Mouse (Mus musculus) lung, embryonic 14.5 days (tissue): ENCODE results near the gene Cep19. TPM values are rescaled to one million over a fixed set of nuclear protein-coding genes. Genes with fewer than 3 reads are reported as not detected.
"Not testable (repeated sequence)": the region's sequence is repeated elsewhere in the genome, so short reads cannot be mapped to it uniquely, and the experiment has no call there.

Source experiments
- ATAC-seq: fragments of 200-750 bp; cut with Nextera tagmentation; 2 replicates; pipeline ENCODE4 v1.8.0; 2017; ENCODE audit warnings: mild to moderate bottlenecking, moderate TSS enrichment, moderate library complexity; ENCODE audit not compliant: insufficient read depth
- DNase-seq: peaks from one replicate; pipeline ENCODE4 v3.0.0-alpha.2; 2015
- H3K27ac ChIP-seq: fragments of 300-500 bp; sonication (generic); 2 replicates; pipeline ENCODE4 v1.5.1; 2014; ENCODE audit warnings: low read depth, mild to moderate bottlenecking, moderate library complexity
- H3K27me3 ChIP-seq: fragments of 300-500 bp; sonication (generic); 2 replicates; pipeline ENCODE4 v1.6.1; 2014; ENCODE audit warnings: low read length, control low read depth; ENCODE audit not compliant: insufficient read depth
- H3K36me3 ChIP-seq: fragments of 300-500 bp; sonication (generic); 2 replicates; pipeline ENCODE4 v1.6.1; 2014; ENCODE audit warnings: control low read depth; ENCODE audit not compliant: insufficient read depth
- H3K4me1 ChIP-seq: fragments of 300-500 bp; sonication (generic); 2 replicates; pipeline ENCODE4 v1.6.1; 2014; ENCODE audit warnings: antibody characterized with exemption, control low read depth; ENCODE audit not compliant: insufficient read depth
- H3K4me2 ChIP-seq: fragments of 300-500 bp; sonication (generic); 2 replicates; pipeline ENCODE4 v1.6.1; 2014; ENCODE audit warnings: mild to moderate bottlenecking
- H3K4me3 ChIP-seq: fragments of 300-500 bp; sonication (generic); 2 replicates; pipeline ENCODE4 v1.5.1; 2014; ENCODE audit warnings: low read depth, low read length
- H3K9ac ChIP-seq: fragments of 300-500 bp; sonication (generic); 2 replicates; pipeline ENCODE4 v1.6.1; 2014
- H3K9me3 ChIP-seq: fragments of 300-500 bp; sonication (generic); 2 replicates; pipeline ENCODE4 v1.6.1; 2016; ENCODE audit warnings: low read depth, low read length, control low read depth
- CTCF ChIP-seq: IDR thresholded peaks from 2 replicates; pipeline ENCODE4 v1.5.1; 2016; ENCODE audit warnings: antibody characterized with exemption, low read depth
- WGBS: fragments of 180-500 bp; shearing (Covaris S2); extraction: QIAGEN DNeasy Blood & Tissue Kit; methylation state at CpG from one replicate; pipeline ENCODE4 v1.1.7; 2014; 5-methylcytosine and 5-hydroxymethylcytosine counted together
- polyA plus RNA-seq: library from polyadenylated mRNA; unstranded; fragments of >200 nt; fragmentation: Nextera tagmentation; extraction: Ambion mirVana; gene quantifications from 2 replicates; pipeline ENCODE4 v1.2.1, GENCODE M21; 2014

Cep19 gene
- 29.0 and 33.9 TPM in 2 replicates for polyA plus RNA-seq

DNA sequence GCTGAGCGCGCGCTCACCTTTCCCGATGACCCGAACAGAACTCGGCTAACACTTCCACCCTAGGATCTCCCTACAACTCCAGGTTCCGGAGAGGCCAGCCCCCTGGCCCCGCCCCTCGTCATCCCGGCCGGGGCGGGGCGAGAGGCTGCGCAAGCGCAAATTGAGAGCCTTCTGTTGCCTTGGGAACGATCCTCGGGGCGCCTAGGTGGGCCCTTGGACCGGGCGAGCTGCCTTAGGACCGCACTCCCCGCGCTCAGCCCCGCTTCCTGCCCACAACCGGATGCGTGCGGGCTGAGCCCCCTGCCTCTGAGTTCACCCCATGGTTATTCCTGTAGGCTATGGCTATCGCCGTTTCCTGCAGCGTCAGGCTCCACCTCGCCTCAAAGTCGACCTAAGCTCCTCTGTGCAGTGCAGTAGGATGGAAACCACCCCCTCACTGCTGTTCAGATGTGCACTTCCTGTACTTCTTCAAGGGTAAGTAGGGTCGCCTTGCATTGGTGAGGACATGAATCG, at the start of gene Cep19, which contains the start of gene Pigx:
Cep19 (plus strand) TSS at position 163 of the 513 bp plus-strand sequence.
Pigx (minus strand) TSS at position 103 of the 513 bp plus-strand sequence.
- ATAC-seq: peak; percentile 97
- WGBS: under 1% methylated on average over 34 of the region's 34 CpGs
- Histone ChIP-seq H3K9me3 (no peaks in the 10 kb centered on the region), H3K27ac (peak within 1 kb of the TSS; percentile 86), H3K4me3 (peak within 1 kb of the TSS; percentile 88), H3K27me3 (no peaks in the 10 kb centered on the region), H3K4me2 (peak within 1 kb of the TSS; percentile 85), H3K4me1 (no peaks in the 10 kb centered on the region), H3K36me3 (peaks cover 18% of the 10 kb centered on the region), H3K9ac (peak within 1 kb of the TSS; percentile 87)
- no peak for TF ChIP-seq CTCF
- peak; percentile 96 for DNase-seq

DNA sequence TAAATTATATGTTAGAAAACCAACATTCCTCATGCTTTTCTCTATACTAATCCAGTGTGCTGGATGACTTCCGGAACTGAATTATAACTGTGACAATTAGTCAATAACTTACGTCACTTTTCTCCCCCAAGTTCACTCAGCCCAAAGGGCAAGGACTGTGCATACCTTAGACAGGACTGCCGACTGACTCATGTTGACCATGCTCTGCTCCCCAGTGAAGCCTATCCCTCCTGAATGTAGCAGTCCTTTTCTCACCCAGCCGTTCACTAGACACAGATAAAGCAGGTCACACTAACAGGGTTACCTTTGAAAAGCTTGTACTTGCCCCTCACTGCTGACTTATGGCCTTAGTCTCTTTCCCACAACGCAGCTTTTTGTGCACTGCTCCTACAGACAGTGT, 40.8 kb upstream of the Cep19 start:
- Histone ChIP-seq H3K4me3 (no peak overlapping the region), H3K4me1 (no peaks in the 10 kb centered on the region), H3K9me3 (no peaks in the 10 kb centered on the region), H3K4me2 (no peak overlapping the region), H3K9ac (no peak overlapping the region), H3K27ac (no peak overlapping the region), H3K36me3 (no peaks in the 10 kb centered on the region), H3K27me3 (no peaks in the 10 kb centered on the region)
- WGBS: 73% methylated on average over 5 of the region's 5 CpGs
- no peak for TF ChIP-seq CTCF
- no peak for ATAC-seq
- DNase-seq: no peak

DNA sequence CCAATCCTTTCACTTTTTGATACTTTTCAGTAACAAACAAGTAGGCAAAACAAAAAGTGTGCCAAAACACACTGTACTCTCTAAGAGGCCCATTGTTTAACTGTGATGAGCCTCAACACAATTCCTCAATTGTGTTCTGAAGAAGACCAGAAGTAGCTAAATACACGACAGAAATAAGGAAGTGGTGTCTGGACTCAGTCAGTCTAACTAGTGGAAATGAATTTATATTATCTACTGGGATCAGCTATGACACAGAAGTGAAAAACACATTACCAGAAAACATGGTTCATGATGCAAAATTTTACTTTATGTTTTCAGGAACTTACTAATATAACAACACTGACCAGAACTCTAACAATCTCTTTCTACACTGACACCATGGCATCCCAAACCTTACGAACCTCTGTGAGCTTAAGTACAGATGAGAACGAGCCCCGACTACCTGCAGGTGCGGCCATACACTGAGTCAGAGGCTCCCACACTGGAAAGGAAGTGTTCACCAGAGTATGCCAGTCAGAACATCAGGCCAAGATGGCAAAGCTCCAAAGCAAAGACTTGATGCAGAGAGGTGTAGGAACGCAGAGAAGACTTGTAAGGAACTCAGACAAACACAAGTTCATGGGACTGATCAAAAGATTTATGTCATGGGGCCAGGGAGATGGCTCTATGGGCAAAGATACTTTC, 39.6 kb upstream of the Cep19 start:
- TF ChIP-seq CTCF: no peak
- ATAC-seq: no peak
- 68% methylated on average over 6 of the region's 6 CpGs for WGBS
- no peaks in the 10 kb centered on the region for H3K27me3 ChIP-seq
- no peak for DNase-seq
- no peaks in the 10 kb centered on the region for H3K9me3 ChIP-seq
- H3K4me1 ChIP-seq: no peaks in the 10 kb centered on the region
- H3K36me3 ChIP-seq: no peaks in the 10 kb centered on the region
- no peak overlapping the region for H3K9ac ChIP-seq
- no peak overlapping the region for H3K27ac ChIP-seq
- H3K4me2 ChIP-seq: no peak overlapping the region
- no peak overlapping the region for H3K4me3 ChIP-seq

DNA sequence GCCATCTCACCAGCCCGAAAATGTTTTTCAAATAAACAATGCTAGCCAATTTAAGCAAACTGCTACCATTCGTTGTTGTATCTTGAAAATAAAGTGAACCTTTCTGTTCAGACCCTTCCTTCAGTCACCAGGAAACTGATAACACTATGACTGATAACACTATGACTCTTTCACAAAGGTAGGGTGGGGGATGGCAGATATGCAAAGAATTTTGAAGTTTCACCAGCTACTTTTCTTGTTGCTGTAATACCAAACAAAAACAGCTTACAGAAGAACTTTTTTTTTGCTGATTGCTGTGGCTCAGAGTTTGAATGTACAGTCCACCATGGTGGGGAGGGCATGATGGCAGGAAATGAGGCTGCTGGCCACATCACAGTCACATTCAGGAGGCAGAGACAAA, 37.4 kb upstream of the Cep19 start:
- Histone ChIP-seq H3K9me3 (no peaks in the 10 kb centered on the region), H3K36me3 (no peaks in the 10 kb centered on the region), H3K27me3 (no peaks in the 10 kb centered on the region), H3K4me2 (no peak overlapping the region), H3K4me3 (no peak overlapping the region), H3K27ac (no peak overlapping the region), H3K9ac (no peak overlapping the region), H3K4me1 (no peaks in the 10 kb centered on the region)
- no peak for DNase-seq
- no peak for TF ChIP-seq CTCF
- 58% methylated on average over 2 of the region's 2 CpGs for WGBS
- no peak for ATAC-seq

DNA sequence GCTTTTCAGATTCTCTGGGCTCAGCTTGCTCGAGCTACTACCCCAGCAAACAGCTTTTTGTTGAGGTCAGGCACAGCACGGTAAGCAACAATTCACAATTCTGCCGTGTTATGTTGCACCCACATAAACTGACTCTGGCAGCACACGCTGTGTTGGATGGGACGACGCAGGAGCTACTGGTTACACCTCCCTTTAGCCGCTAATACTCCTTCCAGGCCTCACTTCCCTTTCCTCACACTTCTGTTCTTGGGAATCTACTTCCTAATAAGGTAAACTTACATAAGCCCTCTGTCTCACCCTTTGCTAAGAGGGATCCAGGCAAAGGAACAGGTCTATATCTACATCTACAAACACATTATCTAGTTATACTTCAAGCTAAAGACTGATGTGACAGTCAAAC, 35.7 kb upstream of the Cep19 start:
- no peaks in the 10 kb centered on the region for H3K9me3 ChIP-seq
- no peak for DNase-seq
- H3K27ac ChIP-seq: no peak overlapping the region
- H3K4me1 ChIP-seq: no peaks in the 10 kb centered on the region
- H3K9ac ChIP-seq: no peak overlapping the region
- H3K27me3 ChIP-seq: no peaks in the 10 kb centered on the region
- H3K4me3 ChIP-seq: no peak overlapping the region
- WGBS: 61% methylated on average over 7 of the region's 7 CpGs
- ATAC-seq: no peak
- no peak for TF ChIP-seq CTCF
- H3K4me2 ChIP-seq: no peak overlapping the region
- H3K36me3 ChIP-seq: no peaks in the 10 kb centered on the region

DNA sequence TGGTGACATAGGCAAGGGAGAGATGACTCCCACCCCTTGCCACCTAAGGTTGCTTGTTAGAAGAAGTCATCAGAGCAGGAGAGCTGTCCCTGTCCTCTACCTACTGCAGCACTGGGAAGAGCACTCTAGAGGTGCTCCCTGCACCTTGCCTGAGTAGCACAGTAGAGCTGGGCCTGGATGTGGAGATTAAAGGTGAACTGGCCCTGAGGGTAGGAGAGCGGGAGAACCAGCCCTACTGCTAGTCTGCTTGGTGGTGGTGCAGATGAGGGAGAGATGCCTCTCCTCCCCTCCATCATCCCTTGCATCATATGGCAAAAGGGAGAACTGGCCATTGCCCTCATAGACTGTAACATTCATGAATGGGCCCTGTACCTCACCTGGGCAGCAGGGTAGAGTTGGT, 32.7 kb upstream of the Cep19 start:
- Histone ChIP-seq H3K4me2 (no peak overlapping the region), H3K36me3 (no peaks in the 10 kb centered on the region), H3K27me3 (no peaks in the 10 kb centered on the region), H3K9ac (no peak overlapping the region), H3K27ac (no peak overlapping the region), H3K4me1 (no peaks in the 10 kb centered on the region), H3K4me3 (no peak overlapping the region), H3K9me3 (no peaks in the 10 kb centered on the region)
- 94% methylated on average over 1 of the region's 1 CpGs for WGBS
- no peak for TF ChIP-seq CTCF
- no peak for DNase-seq
- ATAC-seq: no peak

DNA sequence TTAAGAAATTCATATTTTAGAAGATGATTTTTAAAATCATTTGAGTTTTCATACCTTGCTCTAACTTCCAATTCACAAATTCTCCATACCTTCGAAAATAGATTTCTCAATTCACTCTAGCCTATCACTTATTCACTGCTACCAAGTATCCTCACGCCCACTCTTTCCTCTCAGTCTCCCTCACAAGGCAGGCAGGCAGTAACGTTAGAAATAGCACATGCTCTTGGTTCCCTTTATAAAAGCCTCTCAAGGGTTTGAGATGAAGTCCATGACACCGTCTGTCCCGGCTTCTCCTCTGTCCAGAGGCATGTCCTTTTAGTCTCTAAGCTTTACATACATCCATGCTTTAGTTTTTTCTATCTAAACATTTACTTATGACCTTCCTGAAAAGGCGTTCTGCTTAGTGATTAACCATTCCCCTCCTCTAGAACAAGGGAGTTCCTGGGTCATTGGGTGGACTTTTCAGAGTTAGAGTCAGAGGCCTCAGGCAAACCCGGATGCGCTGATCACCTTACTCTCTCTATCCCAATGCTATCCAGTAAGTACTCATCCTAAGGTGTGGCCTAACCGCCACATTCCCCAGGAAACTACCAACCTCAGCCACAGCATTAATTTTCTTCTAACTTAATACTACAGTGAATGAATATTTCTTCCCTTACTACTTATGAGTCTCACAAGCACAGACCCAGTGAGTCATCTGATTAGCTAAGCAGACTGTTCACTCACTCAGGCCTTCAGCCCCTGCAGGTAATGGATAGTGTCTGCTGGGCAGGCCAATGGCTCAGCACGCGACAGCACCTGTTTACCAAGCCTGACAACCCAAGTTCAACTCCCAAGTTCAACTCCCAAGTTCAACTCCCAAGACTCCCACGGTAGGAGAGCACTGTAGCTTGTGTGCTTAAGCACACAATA, 31.0 kb upstream of the Cep19 start:
- Histone ChIP-seq H3K4me1 (no peaks in the 10 kb centered on the region), H3K9ac (no peak overlapping the region), H3K4me3 (no peak overlapping the region), H3K4me2 (no peak overlapping the region), H3K27me3 (no peaks in the 10 kb centered on the region), H3K36me3 (no peaks in the 10 kb centered on the region; the same call in 1 of the 2 replicates), H3K9me3 (no peaks in the 10 kb centered on the region), H3K27ac (no peak overlapping the region)
- ATAC-seq: no peak
- TF ChIP-seq CTCF: no peak
- 63% methylated on average over 12 of the region's 12 CpGs for WGBS
- DNase-seq: no peak

DNA sequence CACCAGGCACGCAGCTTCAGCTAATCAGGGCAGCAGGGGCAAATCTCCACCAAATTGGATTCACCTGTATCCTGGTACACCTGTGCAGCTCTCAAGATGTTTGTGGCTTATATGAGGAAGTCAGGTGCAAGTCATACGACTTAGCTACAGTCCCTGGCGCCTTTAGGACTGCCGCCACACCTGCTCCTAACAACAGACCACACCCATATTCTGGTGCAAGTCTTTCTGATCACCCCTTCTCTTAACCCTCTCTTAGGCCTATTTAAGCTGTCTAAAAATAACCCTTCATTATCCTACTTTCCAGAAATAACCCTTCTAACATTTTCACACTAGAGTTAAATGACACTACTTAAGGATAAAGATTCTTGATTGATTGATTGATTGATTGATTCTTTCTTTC, 29.5 kb upstream of the Cep19 start:
- not testable (repeated sequence) for H3K9me3 ChIP-seq, ATAC-seq, H3K9ac ChIP-seq, H3K4me3 ChIP-seq, H3K4me1 ChIP-seq, H3K36me3 ChIP-seq, H3K4me2 ChIP-seq, DNase-seq, H3K27me3 ChIP-seq, H3K27ac ChIP-seq
- WGBS: 51% methylated on average over 3 of the region's 4 CpGs
